Mouse (Mus musculus) right cerebral cortex, adult 18-20 months (tissue): ENCODE results near the gene Mcoln2.

ENCODE experiments used
- DNase-seq: peaks from one replicate; pipeline ENCODE4 v3.0.0; 2022; ENCODE audit warnings: mixed read lengths

The Mcoln2 gene

GRCm38 (mm10) chr3:146149156-146150057 lies at the start of gene Mcoln2:
Gene Mcoln2, plus strand, starts transcription at chr3:146149833.
- DNase-seq, result no peak

- DNase-seq, result no peak
These were observed 49.7 kb upstream of the Mcoln2 start for GRCm38 (mm10) chr3:146099925-146100324.

DNA sequence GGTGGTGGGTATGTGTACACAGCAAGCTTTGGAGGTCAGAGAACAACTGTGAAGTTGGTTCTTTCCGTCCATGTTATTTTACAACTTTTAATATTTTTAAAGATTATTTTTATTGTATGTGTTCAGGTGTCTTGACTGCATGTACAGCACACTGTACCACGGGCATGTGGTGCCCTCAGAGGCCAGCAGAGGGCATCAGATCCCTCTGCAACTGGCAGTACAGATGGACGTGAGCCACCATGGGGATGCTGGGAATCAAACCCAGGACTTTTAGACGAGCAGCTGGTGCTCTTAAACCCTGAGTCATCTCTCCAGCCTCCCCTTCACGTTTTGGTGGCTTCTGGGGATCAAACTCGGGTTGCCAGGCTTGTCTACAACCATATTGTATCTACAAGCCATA lies 47.6 kb upstream of the Mcoln2 start:
- DNase-seq, result no peak

DNA sequence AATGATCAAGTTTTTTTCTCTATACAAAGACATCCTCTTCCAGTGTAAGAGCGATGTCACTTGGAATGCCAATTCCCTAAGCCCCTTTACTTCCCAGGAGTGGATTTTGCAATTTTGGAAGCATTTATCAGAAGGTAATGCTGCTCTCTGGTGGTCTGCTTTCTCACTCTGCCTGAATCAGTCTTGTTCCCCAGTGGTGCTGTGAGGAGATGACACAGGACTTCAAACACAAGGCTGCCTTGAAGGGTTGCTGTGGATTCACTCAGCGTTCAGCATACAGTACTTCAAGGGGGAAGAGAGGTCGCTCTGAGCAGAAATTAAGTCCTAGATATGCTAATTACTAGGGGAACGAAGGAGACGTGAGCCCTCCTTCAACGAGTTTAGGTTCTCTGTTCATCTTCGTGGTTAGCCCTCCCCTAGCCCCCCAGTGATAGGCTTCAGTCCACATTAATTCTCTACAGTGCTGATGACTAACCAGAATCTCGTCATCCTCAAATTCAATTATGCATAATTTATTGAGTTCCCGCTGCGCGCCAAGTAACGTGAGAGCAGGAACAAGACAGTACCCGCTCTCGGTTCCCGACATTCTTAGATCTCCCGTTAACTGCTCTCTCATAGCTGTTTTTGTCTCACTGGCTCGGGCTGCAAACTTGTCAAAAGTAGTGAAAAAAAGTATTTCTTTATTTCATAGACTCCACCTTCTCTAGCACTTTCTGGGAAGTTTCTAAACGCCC lies 42.4 kb upstream of the Mcoln2 start:
- peak; percentile 5 for DNase-seq

DNA sequence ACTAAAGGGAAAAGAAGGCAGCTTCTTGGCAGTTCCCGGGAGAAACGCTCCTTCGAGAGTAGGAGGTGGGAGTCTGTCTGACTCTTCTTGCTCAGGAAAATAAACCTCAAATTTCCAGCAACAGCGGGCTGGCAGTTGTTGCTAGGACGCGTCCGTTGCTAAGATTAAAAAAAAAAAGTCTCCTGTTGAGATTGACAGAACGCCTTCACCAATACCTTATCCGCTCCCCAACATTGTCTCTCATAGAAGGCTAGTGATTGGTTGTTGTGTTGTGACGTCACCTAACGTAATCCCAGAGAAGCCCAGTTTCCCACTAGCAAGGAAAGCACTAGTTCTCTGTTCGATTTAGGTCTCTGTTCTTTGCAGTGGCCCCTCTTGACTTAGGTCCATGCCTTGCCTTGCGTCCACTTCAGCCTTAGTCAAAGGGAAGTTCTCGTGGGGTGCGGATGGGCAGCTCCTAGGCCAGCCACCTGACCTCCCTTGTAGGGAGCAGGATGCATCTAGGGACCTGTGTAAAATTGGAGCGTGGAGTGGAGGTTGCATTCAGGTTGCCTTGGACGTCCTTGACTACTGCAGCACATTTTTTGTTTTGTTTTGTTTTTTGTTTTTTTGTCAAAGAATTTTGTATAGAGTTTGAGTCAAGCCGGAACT lies 41.6 kb upstream of the Mcoln2 start, which contains the start of gene Wdr63:
Gene Wdr63 (minus strand): TSS at position 210 of the 651 bp plus-strand sequence.
- DNase-seq, result peak; percentile 70

DNA sequence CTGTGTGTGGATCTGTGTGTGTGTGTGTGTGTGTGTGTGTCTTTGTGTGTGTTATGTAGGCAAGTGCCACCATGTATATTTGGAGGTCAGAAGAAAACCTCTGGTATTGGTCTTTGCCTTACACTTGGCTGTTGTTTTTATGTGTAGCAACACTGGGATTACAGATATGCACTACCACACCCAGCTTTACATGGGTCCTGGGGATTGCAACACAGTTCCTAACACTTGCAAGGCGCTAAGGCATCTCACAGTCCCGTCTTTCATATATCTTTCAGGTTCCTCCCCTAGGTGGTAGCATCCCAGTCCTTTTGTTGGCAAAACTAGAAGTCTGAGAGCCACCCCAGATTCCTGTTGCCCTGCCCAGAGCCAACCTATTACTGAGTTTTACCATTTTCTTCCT lies 40.7 kb upstream of the Mcoln2 start:
- no peak for DNase-seq

- no peak for DNase-seq
These were observed 39.3 kb upstream of the Mcoln2 start for GRCm38 (mm10) chr3:146110358-146110757.

DNA sequence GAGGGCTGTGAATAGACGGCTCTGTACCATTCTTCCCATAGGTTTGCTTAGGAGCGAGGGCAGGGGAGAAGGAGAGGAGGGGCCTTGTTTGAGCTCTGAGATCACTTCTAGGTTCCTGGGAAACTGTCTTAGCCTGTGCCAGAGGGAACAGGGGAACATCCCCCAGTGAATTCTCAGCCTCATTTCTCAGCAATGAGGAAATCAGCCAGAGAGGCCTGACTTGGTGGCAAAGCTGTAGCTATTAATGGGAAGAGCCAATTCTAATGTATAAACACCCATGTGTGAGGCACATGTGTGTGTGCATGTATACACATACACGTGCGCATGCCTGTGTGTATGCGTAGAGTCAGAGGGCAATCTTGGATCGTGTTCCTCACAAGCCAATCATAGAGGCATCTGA lies 38.7 kb upstream of the Mcoln2 start:
- no peak for DNase-seq

GRCm38 (mm10) chr3:146117258-146117996 lies 32.2 kb upstream of the Mcoln2 start, which contains the start of gene Mcoln3:
Gene Mcoln3, plus strand, starts transcription at chr3:146117450.
- no peak for DNase-seq

GRCm38 (mm10) chr3:146117997-146118457 lies 31.6 kb upstream of the Mcoln2 start:
- no peak for DNase-seq

GRCm38 (mm10) chr3:146121310-146122124 lies 28.1 kb upstream of the Mcoln2 start:
- DNase-seq, result no peak

- DNase-seq, result no peak
These were observed 27.6 kb upstream of the Mcoln2 start for GRCm38 (mm10) chr3:146122125-146122420.

DNA sequence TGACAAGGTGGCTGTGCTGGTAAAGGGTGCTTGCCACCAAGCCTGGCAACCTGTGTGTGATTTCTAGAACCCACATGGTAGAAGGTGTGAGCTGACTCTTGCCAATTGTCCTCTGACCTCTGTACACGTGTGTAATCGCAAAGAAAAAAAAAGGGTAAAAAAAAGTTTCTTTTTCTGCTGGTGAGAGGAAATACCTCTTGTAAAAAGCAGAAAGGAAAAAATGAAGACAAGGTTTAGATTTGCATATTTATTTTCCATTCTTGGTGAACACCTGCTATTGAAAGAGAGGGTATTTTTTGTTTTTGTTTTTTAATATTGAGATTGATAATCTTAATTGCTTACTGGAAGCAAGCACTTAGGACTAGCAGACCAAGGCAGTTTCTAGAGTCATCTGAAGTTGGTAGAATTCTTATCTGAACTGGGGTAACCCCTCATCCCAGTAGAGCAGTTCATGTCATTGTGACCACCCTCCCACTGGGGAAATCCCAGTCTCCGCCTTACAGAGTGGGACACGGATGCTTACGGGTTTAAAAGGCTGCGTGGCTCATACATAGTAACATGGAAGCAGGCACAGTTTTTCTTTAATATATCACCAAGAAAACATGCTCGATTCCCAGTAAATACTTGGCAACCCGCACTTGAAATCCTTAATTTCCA lies 26.7 kb upstream of the Mcoln2 start:
- no peak for DNase-seq

GRCm38 (mm10) chr3:146123464-146123825 lies 26.2 kb upstream of the Mcoln2 start:
- DNase-seq, result no peak

- no peak for DNase-seq
These were observed 22.4 kb upstream of the Mcoln2 start for GRCm38 (mm10) chr3:146127205-146127604.

DNA sequence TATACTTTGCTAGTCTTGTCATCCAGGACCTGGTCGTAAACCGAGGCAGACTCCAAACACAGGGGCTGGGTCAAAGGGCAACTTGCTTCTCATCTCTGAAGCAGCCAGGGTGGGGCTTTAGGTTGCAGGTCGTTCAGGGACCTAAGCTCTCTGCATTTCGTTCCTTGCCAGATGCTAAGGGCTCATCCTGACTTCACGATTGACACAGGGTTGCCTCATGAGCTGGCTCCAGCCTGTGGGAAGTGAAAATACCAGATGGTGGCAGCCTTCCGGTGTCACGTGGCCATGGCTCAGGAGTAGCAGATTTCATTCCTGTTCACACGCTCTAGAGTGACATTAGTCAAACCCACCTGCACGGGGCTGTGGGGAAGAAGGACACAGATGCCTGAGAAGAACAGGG lies 14.8 kb upstream of the Mcoln2 start:
- DNase-seq, result no peak

- no peak for DNase-seq
These were observed 14.2 kb upstream of the Mcoln2 start for GRCm38 (mm10) chr3:146135417-146135816.

DNA sequence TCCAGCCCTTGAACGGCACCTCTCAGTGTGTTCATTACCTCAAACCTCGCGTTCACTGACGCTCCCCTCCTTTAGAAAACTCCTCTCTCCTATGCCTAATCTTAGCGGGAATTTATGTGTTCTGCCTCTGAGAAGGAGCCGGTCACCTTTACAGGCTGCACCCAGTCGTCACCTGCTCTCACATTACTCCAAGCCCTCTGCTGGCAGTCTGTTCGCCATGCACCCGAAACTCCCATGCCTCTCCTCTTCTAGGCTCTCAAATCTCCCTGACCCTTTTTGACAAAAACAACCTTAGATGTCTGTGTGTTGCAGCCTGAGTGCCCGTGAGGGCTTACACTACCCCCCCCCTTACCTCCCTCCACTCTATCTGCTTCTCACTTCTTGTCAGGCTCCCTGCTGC lies 13.2 kb upstream of the Mcoln2 start:
- no peak for DNase-seq

- DNase-seq, result no peak
These were observed 9.4 kb upstream of the Mcoln2 start for GRCm38 (mm10) chr3:146140276-146140675.

DNA sequence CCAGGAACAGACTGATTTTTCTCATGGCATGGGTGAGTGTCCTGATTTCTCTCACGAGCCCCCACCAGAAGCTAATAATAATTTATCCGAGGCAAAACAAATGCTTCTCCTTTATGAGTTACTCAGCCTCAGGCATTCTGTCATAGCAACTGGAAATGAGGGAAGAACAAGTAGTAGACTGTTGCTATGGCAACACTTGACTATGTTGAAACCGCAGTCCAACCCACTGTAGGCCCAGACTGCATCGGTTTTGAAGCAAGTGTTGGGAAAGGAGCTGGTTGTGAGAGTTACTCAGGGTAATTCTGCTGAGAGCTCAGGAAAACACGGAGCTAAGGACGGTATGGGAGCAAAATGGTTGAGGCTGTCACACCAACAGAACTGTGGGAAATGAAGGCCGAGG lies 7.1 kb upstream of the Mcoln2 start:
- no peak for DNase-seq

DNA sequence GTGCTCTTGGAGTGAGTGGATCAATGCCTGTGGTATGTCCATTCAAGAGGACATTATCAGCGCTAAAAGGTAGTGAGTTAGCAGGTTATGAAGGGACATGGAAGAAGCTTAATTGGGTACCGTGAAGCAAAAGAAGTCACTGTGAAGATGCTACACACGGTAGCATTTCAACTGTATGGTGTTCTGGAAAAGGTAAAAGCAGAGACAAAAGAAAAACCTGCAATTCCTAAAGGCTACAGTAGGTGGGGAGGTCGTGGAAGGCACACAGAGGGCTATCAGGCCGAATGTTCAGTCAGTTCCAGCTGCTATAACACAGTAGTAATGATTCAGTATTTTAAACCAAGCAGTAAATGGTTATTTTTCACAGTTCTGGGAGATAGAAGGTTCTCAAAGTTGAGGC lies 4.1 kb upstream of the Mcoln2 start:
- no peak for DNase-seq
